Mouse (Mus musculus) bone marrow, adult 2 months (tissue): ENCODE measurements around the gene Nampt.

ENCODE experiments used
- CTCF ChIP-seq: fragments of 200-500 bp; IDR thresholded peaks from 2 replicates; pipeline ENCODE4 v1.5.1; 2011; ENCODE audit warnings: low read length, control low read depth; ENCODE audit not compliant: control insufficient read depth, insufficient read depth
- POLR2A ChIP-seq: fragments of 200-500 bp; IDR thresholded peaks from 2 replicates; pipeline ENCODE4 v1.6.1; 2011; ENCODE audit warnings: low read depth, mild to moderate bottlenecking, control low read depth, low read length, borderline replicate concordance; ENCODE audit not compliant: control insufficient read depth

DNA sequence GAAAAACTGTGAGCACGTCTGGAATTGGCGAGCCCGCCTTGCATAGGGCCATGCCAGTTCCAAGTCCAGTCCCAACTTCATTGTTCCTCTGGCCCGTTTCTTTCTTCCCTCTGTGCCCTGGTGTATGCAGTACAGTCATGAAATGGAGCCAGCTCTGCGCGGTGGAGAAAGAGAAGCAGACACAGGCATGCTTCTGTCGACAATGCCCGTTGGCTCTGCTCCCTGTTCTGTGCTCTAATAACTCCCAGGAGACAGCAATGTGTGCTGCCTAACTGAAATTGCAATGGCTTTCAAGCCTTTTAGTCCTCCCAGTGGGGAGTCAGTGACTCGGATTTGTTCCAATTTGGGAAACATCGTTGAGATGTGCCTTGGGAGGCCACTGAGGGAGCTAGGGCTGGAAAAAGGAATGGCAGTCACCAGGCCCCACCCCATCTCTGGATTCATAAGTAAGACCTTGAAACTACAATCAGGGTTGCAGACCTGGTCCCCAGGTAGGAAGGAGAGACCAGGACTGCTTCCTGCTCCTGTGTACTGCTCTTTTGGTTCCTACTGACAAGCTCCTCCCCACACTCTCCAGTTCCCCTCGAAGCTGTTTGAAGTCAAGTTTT lies 58.7 kb downstream of the Nampt start:
- TF ChIP-seq POLR2A (no peak), CTCF (no peak)
